Mouse (Mus musculus) megakaryocyte, embryonic 14.5 days (primary cell): ENCODE results near the gene Pdk1.

ENCODE experiments used
- FLI1 ChIP-seq: IDR thresholded peaks from 2 replicates; pipeline ENCODE4 v1.6.1; 2012; ENCODE audit warnings: low read length, inconsistent platforms, mixed read lengths
- GATA1 ChIP-seq: IDR thresholded peaks from 3 replicates; pipeline ENCODE4 v1.6.1; 2012; ENCODE audit warnings: mixed read lengths, low read length, inconsistent platforms, borderline replicate concordance

DNA sequence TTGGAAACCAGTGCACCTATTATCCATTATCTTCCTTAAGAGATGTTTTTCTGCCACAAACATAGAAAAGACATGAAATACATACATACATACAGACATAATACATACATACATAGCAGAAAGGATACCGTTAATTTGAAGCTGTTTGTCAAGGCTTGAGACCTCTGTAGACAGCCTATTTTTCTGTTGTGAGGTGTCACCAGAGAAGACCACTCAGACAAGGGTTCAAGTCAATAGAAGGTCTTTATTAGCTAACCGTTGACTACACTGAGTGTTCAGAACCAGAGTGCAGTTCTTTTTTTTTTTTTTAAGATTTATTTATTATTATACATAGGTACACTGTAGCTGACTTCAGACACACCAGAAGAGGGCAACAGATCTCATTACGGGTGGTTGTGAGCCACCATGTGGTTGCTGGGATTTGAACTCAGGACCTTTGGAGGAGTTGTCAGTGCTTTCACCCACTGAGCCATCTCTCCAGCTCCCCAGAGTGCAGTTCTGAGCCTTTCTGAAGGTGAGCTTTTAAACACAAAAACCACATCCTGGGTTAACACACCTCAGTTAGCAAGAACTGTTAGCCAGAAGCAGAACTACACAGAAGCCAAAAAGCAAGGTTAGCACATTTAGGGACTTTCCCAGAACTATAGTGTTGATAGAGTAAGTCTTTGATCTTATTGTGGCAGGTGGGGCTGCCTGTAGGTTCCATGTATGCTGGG lies 68.1 kb downstream of the Pdk1 start:
- TF ChIP-seq GATA1 (no peak), FLI1 (no peak)
